Mouse (Mus musculus) heart, postnatal 36 days (tissue): ENCODE data around the gene Trp53. TPM values are rescaled to one million over a fixed set of nuclear protein-coding genes. Genes with fewer than 3 reads are reported as not detected.
"Not testable (repeated sequence)": the region's sequence is repeated elsewhere in the genome, so short reads cannot be mapped to it uniquely, and the experiment has no call there.

ENCODE experiments used
- DNase-seq, 2 experiments: peaks; one replicate each; pipeline ENCODE4 v3.0.0; 2021 to 2022
- intact Hi-C: fragments of 180-260 bp; cut with DNase I; formaldehyde crosslinking; loops from one replicate; pipeline ENCODE4 v1.15.1; 2025
- total RNA-seq, 2 experiments: library from RNA; stranded (reverse); gene quantifications; 2 replicates each; pipeline ENCODE4 v1.2.3; 2021

Gene Trp53
- total RNA-seq, 2 experiments from 2014 or later, result 13.9 to 17.0 TPM

- intact Hi-C loops, result no loop called here
- no peak for DNase-seq
These were observed 12.6 kb downstream of the Trp53 start for GRCm38 (mm10) chr11:69592799-69593198.

GRCm38 (mm10) chr11:69594853-69595252 is 14.7 kb downstream of the Trp53 start:
- DNase-seq, result no peak
- intact Hi-C loops, result no loop called here

GRCm38 (mm10) chr11:69599436-69599835 is 19.3 kb downstream of the Trp53 start:
- intact Hi-C loops, result no loop called here
- no peak for DNase-seq

- intact Hi-C loops, result loop anchor here (2.0 kb wide), 1 partner anchor 17 kb away; no protein-coding TSS in a partner anchor
These were observed 19.9 kb downstream of the Trp53 start for GRCm38 (mm10) chr11:69600098-69600497.

GRCm38 (mm10) chr11:69601768-69602167 is 21.6 kb downstream of the Trp53 start:
- intact Hi-C loops, result loop anchor here (2.0 kb wide), 1 partner anchor 19 kb away; no protein-coding TSS in a partner anchor

More at GRCm38 (mm10) chr11:69600098-69600497, 19.9 kb downstream of the Trp53 start:
- DNase-seq, result peak in 1 of 2 experiments; percentile 52

GRCm38 (mm10) chr11:69603516-69603915 is 23.4 kb downstream of the Trp53 start:
- intact Hi-C loops, result no loop called here
- no peak for DNase-seq

More at GRCm38 (mm10) chr11:69601768-69602167, 21.6 kb downstream of the Trp53 start:
- DNase-seq, result no peak

- intact Hi-C loops, result no loop called here
- DNase-seq, result no peak
These were observed 24.2 kb downstream of the Trp53 start for GRCm38 (mm10) chr11:69604347-69604746.

- no peak for DNase-seq
- intact Hi-C loops, result no loop called here
These were observed 24.9 kb downstream of the Trp53 start for GRCm38 (mm10) chr11:69604795-69605664.

- peak; percentile 69 to 73 for DNase-seq
- intact Hi-C loops, result no loop called here
These were observed 25.7 kb downstream of the Trp53 start, which contains the start of gene Atp1b2 for GRCm38 (mm10) chr11:69605726-69606490. Atp1b2 (minus strand) TSS chr11:69605942.

GRCm38 (mm10) chr11:69606491-69606795 is 26.3 kb downstream of the Trp53 start:
- intact Hi-C loops, result no loop called here
- DNase-seq, result no peak

- DNase-seq, result no peak
- intact Hi-C loops, result no loop called here
These were observed 26.7 kb downstream of the Trp53 start for GRCm38 (mm10) chr11:69606832-69607231.

GRCm38 (mm10) chr11:69608525-69608924 is 28.4 kb downstream of the Trp53 start:
- intact Hi-C loops, result no loop called here
- no peak for DNase-seq

- intact Hi-C loops, result no loop called here
- DNase-seq, result no peak
These were observed 29.3 kb downstream of the Trp53 start for GRCm38 (mm10) chr11:69609416-69609815.

GRCm38 (mm10) chr11:69610899-69611298 is 30.7 kb downstream of the Trp53 start:
- no peak for DNase-seq
- intact Hi-C loops, result no loop called here

- intact Hi-C loops, result loop anchor here (1.0 to 2.0 kb wide), 2 partner anchors 34 to 67 kb away; no protein-coding TSS in a partner anchor
- DNase-seq, result peak; percentile 88 to 91
These were observed 33.5 kb downstream of the Trp53 start for GRCm38 (mm10) chr11:69613553-69614256.

- intact Hi-C loops, result loop anchor here (1.0 kb wide), 1 partner anchor 35 kb away; no protein-coding TSS in a partner anchor
- not testable (repeated sequence) for DNase-seq
These were observed 34.1 kb downstream of the Trp53 start for GRCm38 (mm10) chr11:69614257-69614588.

GRCm38 (mm10) chr11:69616781-69617180 is 36.6 kb downstream of the Trp53 start:
- intact Hi-C loops, result no loop called here
- DNase-seq, result no peak

- intact Hi-C loops, result no loop called here
- DNase-seq, result no peak
These were observed 37.6 kb downstream of the Trp53 start, which contains the start of gene Shbg for GRCm38 (mm10) chr11:69617805-69618204. Shbg (minus strand) TSS chr11:69617905.

GRCm38 (mm10) chr11:69620394-69621081 is 40.4 kb downstream of the Trp53 start:
- intact Hi-C loops, result no loop called here
- DNase-seq, result no peak
